Mouse (Mus musculus): ENCODE results near the gene Arhgef3.

Arhgef3 gene

DNA sequence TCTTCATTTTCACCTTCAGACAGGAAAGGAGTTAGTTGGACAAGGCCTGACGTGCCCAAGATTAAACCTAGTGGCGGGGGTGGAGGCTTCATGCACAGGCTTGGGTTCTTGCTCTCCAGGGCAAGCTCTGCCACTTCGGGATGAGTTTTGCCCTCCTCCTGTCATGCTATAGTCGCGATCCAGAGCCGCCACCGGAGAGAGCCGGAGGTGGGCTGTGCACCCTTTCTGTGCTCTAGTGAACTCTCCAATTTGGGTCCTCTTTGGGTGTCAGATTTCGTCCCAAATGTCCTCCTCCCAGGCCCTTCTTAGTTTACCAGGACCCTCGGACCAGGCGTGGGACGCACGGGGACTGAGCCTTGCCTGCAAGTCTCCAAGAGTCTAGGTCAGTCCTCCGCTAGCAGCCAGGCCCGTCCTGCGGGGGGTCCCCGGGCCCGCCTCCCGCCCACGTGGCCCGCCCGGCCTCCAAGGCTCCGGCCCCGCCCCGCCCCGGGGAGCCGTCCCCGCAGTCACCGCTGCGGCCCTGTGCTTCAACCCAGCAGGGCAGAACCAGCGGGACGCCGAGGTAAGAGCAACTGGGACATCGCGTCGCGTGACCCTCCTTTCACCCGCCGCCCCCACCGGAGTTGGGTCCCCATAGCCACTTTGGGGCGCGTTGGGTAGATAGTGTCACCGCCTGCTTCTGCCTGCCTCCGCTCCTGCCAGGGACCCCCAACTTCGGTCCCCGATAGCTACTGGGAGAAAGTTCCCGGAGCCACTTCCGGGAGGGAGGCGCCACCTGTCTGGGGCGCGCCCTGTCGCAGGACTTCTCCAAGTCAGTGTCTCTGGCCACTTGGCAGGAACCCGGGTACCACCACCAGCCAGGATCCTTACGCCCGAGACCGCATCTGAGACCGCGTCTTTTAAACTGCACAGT, at the start of gene Arhgef3:
Gene Arhgef3 (plus strand): TSS at position 538 of the 913 bp plus-strand sequence.
- peak; percentile 35 for DNase-seq

GRCm38 (mm10) chr14:27066171-27066929, 48.3 kb upstream of the Arhgef3 start:
- no peak for DNase-seq

GRCm38 (mm10) chr14:27067866-27068271, 46.8 kb upstream of the Arhgef3 start:
- no peak for DNase-seq

GRCm38 (mm10) chr14:27069434-27070097, 45.1 kb upstream of the Arhgef3 start:
- DNase-seq: no peak

DNA sequence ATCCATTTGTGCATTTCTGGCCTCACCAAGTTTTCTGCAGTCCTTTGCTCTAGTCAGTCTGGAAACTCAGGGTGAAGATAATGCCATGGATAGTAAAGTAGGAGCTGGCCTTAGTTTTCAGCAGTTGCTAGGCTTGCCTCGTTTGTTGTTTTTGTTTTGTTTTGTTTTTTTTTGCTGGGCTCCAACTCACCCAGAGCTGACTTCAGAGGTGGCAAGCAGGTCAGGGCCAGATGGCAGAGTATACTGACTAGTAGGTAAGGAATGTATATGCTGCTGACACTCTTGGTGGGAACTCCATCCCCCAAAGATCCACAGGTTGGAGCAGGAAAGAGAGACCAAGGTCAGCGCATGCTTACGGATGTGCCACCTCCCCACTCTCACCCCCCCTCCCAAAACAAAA, 44.6 kb upstream of the Arhgef3 start:
- DNase-seq: no peak

DNA sequence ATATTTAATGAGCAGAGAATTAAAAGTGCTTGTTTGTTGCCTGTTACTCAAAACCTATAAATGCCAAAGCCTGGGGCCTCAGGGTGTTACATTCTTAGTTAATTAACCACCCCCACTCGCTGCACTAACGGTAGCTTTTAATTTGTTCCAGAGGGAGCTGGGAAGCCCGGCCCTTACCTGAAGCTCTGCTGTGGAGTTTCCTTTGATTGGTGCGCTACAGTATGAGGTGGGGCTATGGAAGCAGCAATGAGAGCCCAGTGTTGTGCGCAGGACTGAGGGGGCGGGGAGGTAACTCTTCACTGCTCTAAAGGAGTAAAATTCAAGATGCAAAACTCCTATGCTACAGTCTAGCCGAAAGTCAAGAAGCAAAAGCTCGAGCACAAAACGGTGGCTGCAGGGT, 43.9 kb upstream of the Arhgef3 start:
- no peak for DNase-seq

DNA sequence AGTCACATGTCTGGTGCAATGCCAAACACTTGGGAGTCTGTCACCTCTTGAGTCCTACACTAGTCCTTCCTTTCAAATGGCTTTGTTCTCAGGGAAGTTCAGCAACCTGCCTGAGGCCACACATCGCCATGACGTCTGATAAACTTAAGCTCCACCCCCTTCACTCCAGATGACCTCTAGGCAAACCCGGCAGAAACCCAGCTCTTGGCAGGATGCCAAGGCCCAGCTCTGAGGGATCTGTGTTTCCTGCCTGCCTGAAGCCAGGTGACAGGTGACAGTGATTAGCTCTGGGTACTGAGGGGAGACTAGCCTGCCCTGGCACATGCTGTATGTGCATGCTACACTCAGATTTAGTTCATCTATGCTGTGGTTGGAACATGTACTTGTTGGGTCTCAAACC, 42.7 kb upstream of the Arhgef3 start:
- no peak for DNase-seq

- no peak for DNase-seq
Observed at GRCm38 (mm10) chr14:27075084-27075483, 39.6 kb upstream of the Arhgef3 start.

DNA sequence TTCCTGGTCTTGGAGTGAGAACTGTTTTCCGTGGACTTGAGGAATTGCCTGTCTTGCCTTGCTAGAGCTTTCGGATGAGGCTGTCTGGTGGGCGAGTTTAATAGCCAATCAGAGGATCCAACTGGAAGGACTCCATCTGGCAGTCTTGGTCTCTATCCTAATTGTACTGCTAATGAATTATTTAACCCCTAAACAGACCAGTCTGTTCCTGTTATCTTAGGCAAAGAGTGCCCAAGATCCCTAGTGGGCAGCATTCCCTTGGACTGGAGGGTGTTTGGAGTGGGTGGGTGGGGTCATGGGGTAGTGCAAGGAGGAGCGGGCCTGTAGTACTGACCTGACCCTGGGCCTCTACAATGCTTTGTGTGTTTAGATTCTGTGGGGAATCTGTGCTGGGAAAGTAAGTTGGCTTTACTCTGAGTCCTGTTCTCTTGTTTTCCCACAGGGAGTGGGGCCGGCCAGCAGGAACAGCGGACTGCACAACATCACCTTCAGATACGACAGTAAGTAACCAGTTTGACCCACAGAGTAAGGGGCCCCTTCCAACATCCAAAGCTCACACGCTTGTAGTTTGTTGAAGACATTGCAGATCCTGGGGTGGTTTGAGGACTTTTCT, 38.7 kb upstream of the Arhgef3 start:
- no peak for DNase-seq

- DNase-seq: no peak
Observed at GRCm38 (mm10) chr14:27076522-27076920, 38.2 kb upstream of the Arhgef3 start.

GRCm38 (mm10) chr14:27081536-27082275, 33.0 kb upstream of the Arhgef3 start:
- no peak for DNase-seq

DNA sequence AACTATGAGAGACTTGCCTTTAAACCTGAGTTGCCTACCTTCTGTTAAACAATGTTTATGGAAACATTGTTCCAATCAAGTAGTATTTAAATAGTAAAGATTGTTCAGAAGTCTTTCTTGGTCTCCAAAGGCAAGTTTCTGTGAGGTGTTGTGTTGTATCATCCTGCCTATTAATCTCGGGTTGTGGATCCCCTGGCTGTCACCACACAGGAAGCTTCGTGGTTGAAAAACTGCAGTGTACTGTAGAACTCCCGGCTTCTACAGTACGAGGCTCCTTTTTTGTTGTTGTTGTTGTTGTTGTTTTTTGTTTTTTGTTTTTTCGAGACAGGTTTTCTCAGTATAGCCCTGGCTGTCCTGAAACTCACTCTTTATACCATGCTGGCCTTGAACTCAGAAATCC, 29.2 kb upstream of the Arhgef3 start:
- no peak for DNase-seq

- no peak for DNase-seq
Observed at GRCm38 (mm10) chr14:27085999-27086398, 28.7 kb upstream of the Arhgef3 start.

DNA sequence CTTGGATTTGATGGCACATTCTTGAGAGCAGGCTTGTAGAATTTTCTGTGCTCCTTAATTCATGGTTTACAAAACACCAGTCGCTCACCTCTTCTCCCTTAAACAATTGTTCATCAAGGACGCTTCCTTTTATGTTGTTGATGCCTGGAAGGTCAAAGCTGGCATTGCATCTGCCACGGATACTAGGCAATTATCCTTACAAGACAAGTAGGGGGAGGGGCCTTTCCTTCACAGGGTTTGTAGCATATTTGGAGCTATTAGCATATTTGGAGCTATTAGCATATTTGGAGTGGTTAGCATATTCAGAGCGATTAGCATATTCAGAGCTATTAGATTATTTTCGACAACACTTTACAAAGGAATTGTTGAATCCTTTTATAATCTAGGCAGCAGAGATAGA, 20.5 kb upstream of the Arhgef3 start:
- DNase-seq: no peak

DNA sequence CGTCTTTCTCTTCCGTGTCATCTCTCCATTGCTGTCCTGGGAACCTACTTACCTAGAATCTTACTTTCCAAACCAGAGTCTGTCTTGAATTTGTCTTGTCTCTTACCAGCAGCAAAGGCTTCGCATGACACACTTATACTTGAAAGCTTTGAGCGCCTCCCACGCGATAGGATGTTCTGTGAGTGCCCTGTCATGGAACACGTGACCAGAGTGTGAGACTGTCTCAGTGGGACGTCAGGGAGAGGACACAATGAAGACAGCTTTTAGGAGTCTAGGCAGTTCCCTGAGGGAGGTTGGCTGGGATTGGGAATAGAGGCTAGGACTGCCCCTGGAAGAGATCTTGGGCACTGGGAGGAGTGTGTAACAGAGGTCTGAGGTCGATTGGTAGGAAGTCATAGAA, 18.6 kb upstream of the Arhgef3 start:
- DNase-seq: no peak

DNA sequence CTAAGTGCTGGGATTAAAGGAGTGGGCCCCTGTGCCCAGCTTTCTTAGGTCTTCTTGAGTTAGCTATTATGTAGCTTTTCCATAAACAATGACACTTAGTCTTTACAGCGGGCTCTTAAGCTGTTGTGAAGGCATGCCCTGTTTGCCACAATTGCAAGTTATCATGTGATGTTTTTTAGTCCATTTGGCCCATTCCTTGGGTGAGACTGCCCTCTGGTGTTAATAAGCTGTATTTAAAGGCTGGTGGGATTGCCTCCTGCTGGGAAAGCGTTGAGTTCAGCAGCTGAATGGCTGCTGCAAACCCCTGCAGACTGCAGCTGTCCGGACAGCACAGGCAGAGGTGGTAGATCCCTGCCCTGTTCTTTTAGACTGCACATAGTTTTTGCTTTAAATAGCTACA, 17.9 kb upstream of the Arhgef3 start:
- peak; percentile 9 for DNase-seq

GRCm38 (mm10) chr14:27101735-27102134, 13.0 kb upstream of the Arhgef3 start:
- no peak for DNase-seq

DNA sequence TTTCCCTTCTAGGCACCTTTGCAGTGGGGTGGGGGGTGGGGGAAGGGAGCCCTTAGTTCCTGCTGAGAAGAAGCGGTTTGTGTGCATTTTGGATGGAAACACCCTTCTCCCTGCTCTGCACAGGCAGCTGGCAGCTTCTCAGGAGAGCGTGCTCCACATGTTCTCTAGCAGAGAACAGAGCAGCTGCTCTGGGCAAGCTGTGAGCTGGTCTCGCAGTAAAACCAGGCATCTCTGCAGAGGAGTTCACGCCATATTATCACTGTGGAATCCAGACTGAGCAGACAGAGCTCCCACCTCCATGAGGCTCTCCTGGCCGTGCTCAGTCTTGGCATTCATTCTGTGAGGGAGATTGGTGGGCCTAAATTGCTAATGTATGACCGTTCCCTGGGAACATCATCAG, 12.0 kb upstream of the Arhgef3 start:
- DNase-seq: no peak

DNA sequence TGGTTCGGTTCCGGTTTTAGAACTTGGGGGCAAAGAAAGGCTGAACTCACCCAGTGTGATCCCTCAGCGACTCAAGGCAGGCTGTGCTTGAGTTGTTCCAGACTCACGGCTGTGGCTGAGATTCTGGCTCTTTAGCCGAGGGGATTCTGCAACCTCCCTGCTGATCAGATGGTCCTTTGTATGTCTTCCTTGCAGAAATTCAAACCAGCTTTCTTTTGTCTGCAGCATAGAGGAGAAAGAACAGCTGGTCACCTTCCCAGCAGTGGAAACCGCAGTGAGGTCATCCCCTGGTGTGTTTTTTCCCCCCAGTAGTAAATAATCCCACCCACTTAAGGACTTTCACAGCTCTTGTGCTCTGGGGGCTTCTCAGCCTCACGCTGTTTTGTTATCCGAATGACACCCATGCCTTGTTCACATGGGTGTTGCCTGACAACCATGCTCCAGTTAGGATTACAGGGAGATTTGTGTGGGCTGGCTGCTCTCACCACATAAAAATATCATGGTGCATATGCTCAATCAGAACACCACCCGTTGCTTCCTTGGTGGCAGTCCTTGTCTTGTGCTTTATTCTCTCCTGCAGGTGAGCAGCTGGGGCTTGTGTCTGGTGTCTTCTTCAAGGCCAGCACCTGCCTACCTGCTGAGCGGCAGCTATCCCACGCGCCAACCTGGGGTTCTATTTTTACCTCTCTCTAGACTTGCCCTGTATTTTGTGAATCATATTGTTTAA, 8.8 kb upstream of the Arhgef3 start:
- no peak for DNase-seq

GRCm38 (mm10) chr14:27108748-27109504, 5.8 kb upstream of the Arhgef3 start:
- DNase-seq: no peak

- no peak for DNase-seq
Observed at GRCm38 (mm10) chr14:27115275-27115660, 569 bp downstream of the Arhgef3 start.
